Mouse (Mus musculus) thymus, postnatal 0 days (tissue): ENCODE measurements around the gene Cyp2d10. TPM values are rescaled to one million over a fixed set of nuclear protein-coding genes. Genes with fewer than 3 reads are reported as not detected.
"Not testable (repeated sequence)": the region's sequence is repeated elsewhere in the genome, so short reads cannot be mapped to it uniquely, and the experiment has no call there.

Experiments used
- DNase-seq: peaks from one replicate; pipeline ENCODE4 v3.0.0-alpha.2; 2015; ENCODE audit warnings: low spot score
- polyA plus RNA-seq: library from polyadenylated mRNA; unstranded; fragments of >200 nt; fragmentation: Nextera tagmentation; extraction: Ambion mirVana; gene quantifications from 2 replicates; pipeline ENCODE4 v1.2.1, GENCODE M21; 2015

The Cyp2d10 gene
- 0.10 TPM in 1 of 2 replicates, not detected in the other for polyA plus RNA-seq

DNA sequence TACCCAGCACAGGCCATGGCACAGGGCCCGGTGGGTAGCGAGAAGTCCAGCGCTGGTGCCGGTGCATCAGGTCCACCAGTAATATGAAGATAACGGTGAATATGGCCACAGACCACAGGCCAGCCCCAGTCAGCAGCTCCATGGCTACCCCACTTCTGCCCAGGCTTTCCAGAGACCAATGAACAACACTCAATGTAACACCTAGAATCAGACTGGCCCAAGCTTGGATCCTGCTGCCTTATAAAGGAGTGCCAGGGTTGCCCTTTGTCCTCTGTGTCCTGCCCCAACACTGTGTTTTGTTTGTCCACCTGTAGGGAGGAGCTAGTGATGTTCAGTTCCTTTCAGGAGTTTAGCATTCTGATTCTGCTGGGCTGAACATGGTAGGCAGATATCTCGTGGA, at the start of gene Cyp2d10:
Gene Cyp2d10, minus strand, starts transcription at position 215 of the 400 bp plus-strand sequence.
- DNase-seq, result no peak

DNA sequence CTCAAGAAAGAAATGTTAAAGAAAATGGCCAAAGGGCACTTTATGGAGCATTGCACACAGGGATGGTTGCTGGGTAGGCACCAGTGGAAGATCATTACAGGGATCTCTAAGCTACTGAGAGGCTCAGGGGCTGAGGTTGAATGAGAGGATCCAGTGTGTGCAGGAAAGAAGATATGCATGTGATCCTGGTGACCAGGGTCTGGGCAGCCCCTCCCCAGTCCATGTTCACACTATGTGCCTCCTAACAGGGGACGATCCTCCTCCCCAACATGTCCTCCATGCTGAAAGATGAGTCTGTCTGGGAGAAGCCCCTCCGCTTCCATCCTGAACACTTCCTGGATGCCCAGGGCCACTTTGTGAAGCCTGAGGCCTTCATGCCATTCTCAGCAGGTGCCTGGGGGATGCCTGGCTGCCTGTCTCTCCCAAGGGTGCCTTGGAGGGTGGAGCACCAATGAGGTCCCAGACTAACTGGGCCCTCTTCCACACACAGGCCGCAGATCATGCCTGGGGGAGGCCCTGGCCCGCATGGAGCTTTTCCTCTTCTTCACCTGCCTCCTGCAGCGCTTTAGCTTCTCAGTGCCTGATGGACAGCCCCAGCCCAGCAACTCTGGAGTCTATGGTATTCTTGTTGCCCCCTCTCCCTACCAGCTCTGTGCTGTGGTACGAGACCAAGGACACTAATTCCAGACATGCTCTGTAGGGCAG, 49.2 kb upstream of the Cyp2d10 start:
- DNase-seq, result not testable (repeated sequence)

GRCm38 (mm10) chr15:82453501-82453900, 46.5 kb upstream of the Cyp2d10 start:
- DNase-seq, result not testable (repeated sequence)

DNA sequence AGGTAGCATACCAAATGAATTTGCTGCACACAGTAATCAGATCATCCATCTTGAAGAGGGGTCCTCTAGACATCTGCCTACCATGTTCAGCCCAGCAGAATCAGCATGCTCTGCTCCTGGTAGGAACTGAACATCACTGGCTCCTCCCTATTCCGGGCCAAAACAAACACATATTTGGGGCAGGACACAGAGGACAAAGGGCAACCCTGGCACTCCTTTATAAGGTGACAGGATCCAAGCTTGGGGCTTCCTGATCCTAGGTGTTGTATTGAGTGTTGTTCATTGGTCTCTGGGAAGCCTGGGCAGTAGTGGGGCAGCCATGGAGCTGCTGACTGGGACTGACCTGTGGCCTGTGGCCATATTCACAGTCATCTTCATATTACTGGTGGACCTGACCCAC, 45.1 kb upstream of the Cyp2d10 start:
- DNase-seq, result not testable (repeated sequence)

GRCm38 (mm10) chr15:82450045-82450444, 43.0 kb upstream of the Cyp2d10 start:
- DNase-seq, result not testable (repeated sequence)

- DNase-seq, result no peak
Observed at GRCm38 (mm10) chr15:82445196-82445595, 38.2 kb upstream of the Cyp2d10 start.

GRCm38 (mm10) chr15:82443658-82444057, 36.7 kb upstream of the Cyp2d10 start:
- DNase-seq, result no peak

GRCm38 (mm10) chr15:82437975-82438617, 31.1 kb upstream of the Cyp2d10 start:
- DNase-seq, result no peak

DNA sequence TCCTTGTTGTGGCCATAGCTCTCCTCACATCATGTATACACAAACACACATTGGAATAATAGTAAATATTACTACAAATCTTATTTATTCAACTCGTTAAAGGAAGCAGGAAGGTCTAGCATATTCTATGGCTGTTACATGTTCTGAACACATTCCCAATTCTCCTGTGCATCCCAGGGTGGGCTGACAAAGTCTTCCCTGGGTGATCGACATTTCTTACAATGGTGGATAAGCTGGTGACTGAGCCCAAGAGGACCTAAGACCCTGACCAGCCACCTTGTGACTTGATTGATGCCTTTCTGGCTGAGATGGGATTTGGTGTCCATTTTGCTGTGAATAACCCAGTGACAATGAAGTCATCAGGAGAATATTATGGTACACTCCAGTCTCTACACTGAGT, 28.6 kb upstream of the Cyp2d10 start:
- DNase-seq, result no peak

GRCm38 (mm10) chr15:82435011-82435410, 28.0 kb upstream of the Cyp2d10 start:
- DNase-seq, result no peak

DNA sequence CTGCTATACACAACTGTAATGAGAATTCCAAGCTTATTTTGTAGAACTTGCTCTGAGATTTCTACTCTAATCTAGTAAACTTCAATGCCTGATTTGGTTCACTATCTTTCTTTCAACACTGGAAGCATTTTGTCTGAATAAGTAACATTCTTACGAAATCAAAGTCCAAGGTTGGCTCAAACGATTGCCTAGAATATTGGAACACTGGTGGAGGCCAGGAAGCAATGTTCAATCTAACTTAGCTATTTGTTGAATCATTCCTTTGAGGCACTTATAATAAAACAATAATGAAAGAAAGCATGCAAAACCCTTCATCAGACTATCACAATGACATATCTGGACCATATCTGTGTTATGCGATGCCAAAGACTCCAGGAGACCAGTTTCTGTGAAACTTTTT, 27.5 kb upstream of the Cyp2d10 start:
- no peak for DNase-seq

- DNase-seq, result no peak
Observed at GRCm38 (mm10) chr15:82433621-82434020, 26.6 kb upstream of the Cyp2d10 start.

DNA sequence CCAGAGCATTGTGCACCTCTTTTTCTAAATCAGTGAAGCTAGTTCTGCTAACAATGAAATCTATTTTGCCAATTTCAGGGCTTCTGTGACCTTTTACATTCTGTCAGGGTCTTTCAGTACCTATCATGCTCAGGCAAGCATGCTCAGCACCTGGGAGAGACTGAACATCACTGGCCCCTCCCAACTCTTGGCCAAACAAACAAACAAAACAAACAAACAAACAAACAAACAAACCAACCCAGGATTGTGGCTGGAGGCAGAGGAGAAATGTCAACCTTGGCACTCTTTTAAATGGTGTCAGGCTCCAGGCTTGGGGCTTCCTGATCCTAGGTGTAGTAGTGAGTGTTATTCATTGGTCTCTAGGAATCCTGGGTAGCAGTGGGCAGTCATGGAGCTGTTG, 26.1 kb upstream of the Cyp2d10 start, which contains the start of gene Cyp2d9:
Gene Cyp2d9, plus strand, starts transcription at position 301 of the 400 bp plus-strand sequence.
- no peak for DNase-seq

DNA sequence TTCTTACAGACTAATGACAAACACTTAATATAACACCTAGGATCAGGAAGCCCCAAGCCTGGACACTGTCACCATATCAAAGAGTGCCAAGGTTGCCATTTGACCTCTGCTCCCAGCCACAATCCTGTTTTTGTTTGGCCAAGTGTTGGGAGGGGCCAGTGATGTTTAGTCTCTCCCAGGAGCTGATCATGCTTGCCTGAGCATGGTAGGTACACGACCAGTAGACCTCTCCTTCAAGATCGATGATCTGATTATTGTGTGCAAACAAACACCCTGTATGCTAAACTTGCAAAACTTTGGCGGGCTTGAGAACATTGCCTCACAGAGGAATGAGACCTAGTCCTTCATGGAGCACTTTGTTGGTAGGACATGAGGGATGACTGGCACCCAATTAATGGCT, 16.5 kb upstream of the Cyp2d10 start:
- no peak for DNase-seq

DNA sequence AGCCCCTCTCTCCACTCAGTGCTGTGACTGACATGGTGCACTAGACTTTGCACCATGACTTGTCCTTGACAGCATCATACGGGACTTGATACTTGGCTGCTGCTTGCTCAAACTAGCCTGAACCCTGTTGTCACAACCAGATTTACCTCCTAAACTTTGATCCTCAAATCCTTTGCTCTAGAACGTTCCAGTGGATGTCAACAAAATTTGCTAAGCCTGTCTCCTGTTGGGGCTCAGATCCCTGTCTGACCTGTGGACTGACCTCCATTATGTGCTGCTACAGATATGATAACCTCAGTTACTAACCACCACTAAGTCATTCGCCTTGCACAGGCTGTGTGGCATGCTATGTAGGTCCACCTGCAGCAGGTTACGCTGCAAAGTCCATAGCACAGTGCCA, 15.9 kb upstream of the Cyp2d10 start:
- DNase-seq, result no peak

GRCm38 (mm10) chr15:82418616-82419015, 11.6 kb upstream of the Cyp2d10 start:
- no peak for DNase-seq

DNA sequence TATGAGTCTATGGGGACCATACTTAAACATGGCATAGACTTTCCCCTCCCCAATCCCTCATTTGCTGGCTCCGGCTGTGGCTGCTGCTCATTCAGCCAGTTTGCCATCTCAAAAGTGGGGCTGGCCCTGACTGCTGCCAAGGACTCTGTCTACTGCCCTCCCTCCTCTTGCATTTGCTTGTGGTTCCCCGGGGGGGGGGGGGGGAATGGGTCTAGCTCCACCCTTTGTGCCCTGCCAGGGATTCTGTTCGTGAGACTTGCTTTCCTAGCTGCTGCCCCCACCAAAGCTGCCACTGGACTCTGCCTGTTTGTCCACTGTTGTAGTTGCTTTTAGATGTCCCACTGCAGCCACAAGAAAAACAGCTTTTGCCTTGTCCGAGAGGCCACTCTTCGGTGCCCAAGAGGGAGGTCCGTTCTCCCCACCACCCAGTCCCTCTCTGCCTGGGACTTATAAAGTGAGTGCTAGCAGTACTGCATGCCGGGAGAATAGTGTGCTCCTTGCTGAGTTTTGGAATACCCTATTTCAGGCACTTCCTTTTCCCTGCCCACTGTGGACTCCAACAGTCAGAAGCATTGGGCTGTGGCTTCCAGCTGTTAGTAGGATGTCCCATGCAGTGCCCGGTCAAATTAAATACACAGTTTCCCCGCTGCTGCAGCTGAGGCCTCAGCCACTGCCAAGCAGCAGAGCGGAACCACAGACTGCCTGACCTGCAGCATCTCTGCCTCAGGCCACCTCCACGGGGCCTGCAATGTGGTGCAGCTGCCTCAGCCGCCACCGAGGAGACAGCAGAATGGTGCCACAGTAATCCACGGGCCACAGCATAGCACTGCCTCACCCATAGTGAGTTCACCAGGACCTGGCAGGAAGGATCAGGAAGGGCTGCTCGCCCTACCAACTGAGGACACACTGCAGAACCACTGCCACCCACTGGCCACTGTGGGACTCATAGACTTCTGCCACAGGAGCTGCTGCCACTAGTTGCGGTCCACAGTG, 10.1 kb upstream of the Cyp2d10 start:
- peak; percentile 70 for DNase-seq

GRCm38 (mm10) chr15:82407536-82407935, 541 bp upstream of the Cyp2d10 start:
- DNase-seq, result no peak

DNA sequence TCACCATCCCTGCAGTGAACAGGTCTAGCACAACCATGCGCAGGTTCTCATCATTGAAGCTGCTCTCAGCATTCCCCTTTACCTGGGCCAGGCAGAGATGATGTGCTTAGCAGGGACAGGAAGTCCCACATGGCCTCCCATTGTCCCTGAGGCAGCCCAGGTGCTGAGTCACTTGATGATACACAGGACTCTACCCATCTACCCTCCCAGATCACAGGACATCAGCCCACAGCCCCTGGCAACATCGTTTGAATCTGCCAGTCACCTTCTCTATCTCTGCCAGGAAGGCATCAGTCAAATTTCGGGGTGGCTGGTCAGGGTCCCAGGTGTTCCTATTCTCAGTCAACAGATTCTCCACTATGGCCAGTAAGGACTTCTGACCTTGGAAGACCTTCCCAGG, 2.8 kb downstream of the Cyp2d10 start:
- no peak for DNase-seq

- DNase-seq, result no peak
Observed at GRCm38 (mm10) chr15:82403606-82404005, 3.4 kb downstream of the Cyp2d10 start.

DNA sequence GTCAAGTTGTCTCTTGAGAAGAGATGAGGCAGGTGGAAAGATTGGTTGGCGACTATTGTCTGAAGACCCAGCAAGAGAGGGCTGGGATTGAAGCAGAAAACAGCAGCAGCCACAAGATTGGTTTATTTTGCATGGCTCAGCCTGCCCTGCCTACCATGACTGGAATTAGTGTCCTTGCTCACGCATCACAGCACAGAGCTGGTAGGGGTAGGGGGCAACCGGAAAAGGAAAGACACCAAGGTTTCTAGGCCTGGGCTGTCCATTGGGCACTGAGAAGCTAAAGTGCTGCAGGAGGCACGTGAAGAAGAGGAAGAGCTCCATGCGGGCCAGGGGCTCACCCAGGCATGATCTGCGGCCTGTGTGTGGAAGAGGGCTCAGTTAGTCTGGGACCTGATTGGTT, 4.3 kb downstream of the Cyp2d10 start:
- DNase-seq, result no peak

GRCm38 (mm10) chr15:82402106-82402505, 4.9 kb downstream of the Cyp2d10 start:
- no peak for DNase-seq
